Mouse (Mus musculus) brain, embryonic 14.5 days (tissue): Measurements from ENCODE around the gene Lsg1. TPM values are rescaled to one million over a fixed set of nuclear protein-coding genes. Genes with fewer than 3 reads are reported as not detected.

Experiments used
- DNase-seq: peaks from one replicate; pipeline ENCODE4 v3.0.0-alpha.2; 2011; ENCODE audit warnings: low read depth
- CTCF ChIP-seq: fragments of 200-500 bp; IDR thresholded peaks from 2 replicates; pipeline ENCODE4 v1.5.1; 2012; ENCODE audit warnings: inconsistent platforms, mild to moderate bottlenecking, moderate library complexity, borderline replicate concordance; ENCODE audit not compliant: insufficient read depth, insufficient read length; ENCODE audit errors: extremely low read depth
- POLR2A ChIP-seq: fragments of 200-500 bp; IDR thresholded peaks from 2 replicates; pipeline ENCODE4 v1.6.1; 2012; ENCODE audit warnings: mild to moderate bottlenecking, inconsistent platforms, borderline replicate concordance; ENCODE audit not compliant: poor library complexity, insufficient read depth, insufficient read length, severe bottlenecking; ENCODE audit errors: extremely low read depth
- polyA plus RNA-seq: library from polyadenylated mRNA; depleted of rRNA; stranded (reverse); fragments of >200 nt; gene quantifications from 2 replicates; pipeline ENCODE4 v1.2.3, GENCODE M21; 2012; rRNA removed

Gene Lsg1
- polyA plus RNA-seq = 28.6 and 29.1 TPM in 2 replicates

- TF ChIP-seq POLR2A = peak; percentile 45; the same call in 1 of the 2 replicates
- TF ChIP-seq CTCF = peak; percentile 24; the same call in 1 of the 2 replicates
- DNase-seq = peak; percentile 98
These were observed at the start of gene Lsg1 for GRCm38 (mm10) chr16:30587494-30588327. Lsg1 (minus strand) TSS chr16:30587592.

GRCm38 (mm10) chr16:30633906-30634746 is 46.7 kb upstream of the Lsg1 start:
- TF ChIP-seq POLR2A (no peak), CTCF (no peak)
- no peak for DNase-seq

GRCm38 (mm10) chr16:30629509-30629908 is 42.1 kb upstream of the Lsg1 start:
- DNase-seq = no peak
- TF ChIP-seq POLR2A (no peak), CTCF (no peak)

- TF ChIP-seq POLR2A (no peak), CTCF (no peak)
- DNase-seq = no peak
These were observed 41.0 kb upstream of the Lsg1 start for GRCm38 (mm10) chr16:30628401-30628800.

- DNase-seq = no peak
- TF ChIP-seq POLR2A (no peak), CTCF (no peak)
These were observed 40.4 kb upstream of the Lsg1 start for GRCm38 (mm10) chr16:30627586-30628337.

- DNase-seq = no peak
- TF ChIP-seq POLR2A = no peak
- TF ChIP-seq CTCF = no peak
These were observed 37.2 kb upstream of the Lsg1 start for GRCm38 (mm10) chr16:30624640-30625039.

- DNase-seq = no peak
- TF ChIP-seq CTCF = no peak
- no peak for TF ChIP-seq POLR2A
These were observed 36.3 kb upstream of the Lsg1 start for GRCm38 (mm10) chr16:30623645-30624044.

- TF ChIP-seq POLR2A = no peak
- TF ChIP-seq CTCF = no peak
- DNase-seq = peak; percentile 31
These were observed 28.9 kb upstream of the Lsg1 start for GRCm38 (mm10) chr16:30616281-30616680.

GRCm38 (mm10) chr16:30614705-30615317 is 27.4 kb upstream of the Lsg1 start:
- peak; percentile 44 for DNase-seq
- TF ChIP-seq POLR2A = no peak
- no peak for TF ChIP-seq CTCF

- TF ChIP-seq POLR2A (no peak), CTCF (no peak)
- DNase-seq = no peak
These were observed 26.7 kb upstream of the Lsg1 start for GRCm38 (mm10) chr16:30614122-30614521.
